Mouse (Mus musculus) cerebellum, adult (tissue): ENCODE measurements around the gene Zfp91.
"Not testable (repeated sequence)": the region's sequence is repeated elsewhere in the genome, so short reads cannot be mapped to it uniquely, and the experiment has no call there.

Source experiments
- ATAC-seq: cut with Nextera tagmentation; 2 replicates; pipeline ENCODE4 v1.9.2; 2017; ENCODE audit warnings: mild to moderate bottlenecking, moderate library complexity, mixed read lengths; ENCODE audit not compliant: insufficient number of reproducible peaks, low FRiP score, low TSS enrichment

Zfp91 gene

DNA sequence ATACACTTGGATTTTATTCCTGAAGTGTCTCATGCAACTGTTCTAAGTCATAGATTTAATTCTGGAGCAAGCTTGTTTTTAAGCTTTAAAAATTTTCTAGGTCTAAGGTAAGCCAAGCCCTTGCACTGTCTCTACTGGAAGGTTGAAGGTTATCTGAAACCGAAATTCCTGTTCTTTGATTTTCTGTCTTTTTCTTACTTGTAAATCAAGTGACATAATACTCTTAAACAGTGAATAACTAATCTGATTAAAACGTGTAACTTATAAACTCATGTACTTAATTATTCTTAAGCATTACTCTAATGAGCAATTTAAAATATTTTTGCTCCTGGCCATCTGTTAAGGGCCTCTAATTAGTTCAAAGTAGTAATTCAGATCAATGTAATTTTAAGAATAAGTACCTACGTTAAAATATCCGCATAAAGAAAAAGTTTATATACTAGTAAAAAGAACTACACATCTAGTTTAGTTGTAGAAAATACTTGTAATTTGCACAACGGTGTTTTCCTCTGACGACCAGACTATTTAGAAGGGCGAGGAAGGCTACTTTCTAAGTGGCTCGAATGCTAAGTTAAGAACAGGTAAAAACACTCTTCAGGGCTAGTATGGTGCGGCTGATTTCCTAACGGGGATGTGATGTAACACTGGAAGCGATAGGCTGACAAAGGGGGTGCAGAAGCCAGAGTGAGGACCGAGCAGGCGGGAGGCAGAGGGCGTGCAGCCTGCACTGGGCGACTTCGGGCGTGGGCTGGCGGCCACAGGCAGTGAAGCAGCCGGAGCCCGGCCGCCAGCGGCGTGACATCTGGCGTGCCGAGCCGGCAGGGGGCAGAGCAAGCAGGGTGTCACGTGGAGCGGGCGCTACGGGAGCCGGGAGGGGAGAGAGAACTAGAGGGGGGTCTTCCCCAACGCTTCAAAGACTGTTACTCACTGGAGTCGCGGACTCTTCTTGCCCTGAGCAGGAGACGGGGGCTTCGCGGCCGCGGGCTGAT is 1.6 kb downstream of the Zfp91 start:
- peak; percentile 36 for ATAC-seq

DNA sequence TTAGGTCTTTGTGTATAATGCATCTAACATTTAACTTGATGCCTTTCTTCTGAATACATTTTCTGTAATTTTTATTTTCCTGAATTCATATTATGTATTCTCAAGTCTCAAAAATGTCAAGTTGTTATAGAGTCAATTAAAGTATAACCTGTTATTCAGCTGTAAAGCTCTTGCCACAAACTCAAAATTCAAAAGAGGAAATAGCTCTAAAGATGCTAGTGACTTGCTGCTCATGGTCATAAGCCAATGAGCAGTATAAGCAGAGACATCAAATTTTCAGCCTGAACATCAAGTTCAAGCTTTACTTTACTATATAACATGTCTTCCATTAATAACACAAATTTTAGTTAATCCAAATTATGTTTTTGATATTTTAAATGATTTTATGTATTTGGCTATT is 3.6 kb downstream of the Zfp91 start:
- ATAC-seq = no peak

DNA sequence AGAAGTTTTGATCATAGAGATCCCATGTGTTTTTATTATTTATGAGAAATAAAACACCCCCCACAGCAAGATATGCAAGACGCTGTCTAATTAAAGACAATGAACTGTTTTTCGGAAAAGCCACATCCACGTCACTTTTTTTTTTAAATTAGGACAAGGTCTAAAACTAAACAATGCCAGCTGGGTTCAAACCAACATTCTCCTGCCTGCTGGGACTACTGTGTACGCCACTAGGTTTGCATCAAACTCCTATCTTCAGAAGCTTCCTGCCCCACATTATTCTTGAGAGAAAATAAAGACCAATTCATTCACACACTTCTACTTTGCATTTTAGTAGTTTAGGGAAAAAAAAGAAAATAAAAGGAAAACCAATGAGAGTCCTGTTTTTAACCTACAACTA is 8.2 kb downstream of the Zfp91 start:
- no peak for ATAC-seq

DNA sequence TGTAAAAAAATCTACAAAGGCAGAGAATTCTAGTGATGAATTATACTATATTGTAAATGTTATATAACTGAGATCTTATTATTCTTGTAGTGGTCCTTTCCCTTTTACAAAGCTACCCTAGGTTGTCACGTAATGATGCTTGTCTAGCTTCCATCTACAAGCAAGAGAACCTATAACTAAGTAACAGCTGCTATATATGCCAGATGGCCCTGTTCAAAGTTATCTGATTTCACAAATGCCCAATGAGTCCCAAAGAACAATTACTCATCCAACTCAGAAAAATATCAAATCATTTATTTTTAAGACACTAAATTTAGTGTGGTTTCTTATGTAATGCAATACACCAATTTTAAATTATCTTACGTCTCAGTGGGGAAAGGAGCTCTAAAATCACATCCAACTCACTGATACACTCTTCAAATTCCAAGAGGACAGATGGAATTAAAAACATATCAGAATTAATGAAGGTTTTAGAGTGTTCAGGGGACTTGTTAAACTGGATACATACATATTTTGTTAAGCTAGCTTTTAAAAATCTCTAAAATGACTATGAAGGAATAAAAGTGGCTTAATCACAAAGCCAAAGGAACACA is 9.0 kb downstream of the Zfp91 start:
- no peak for ATAC-seq

DNA sequence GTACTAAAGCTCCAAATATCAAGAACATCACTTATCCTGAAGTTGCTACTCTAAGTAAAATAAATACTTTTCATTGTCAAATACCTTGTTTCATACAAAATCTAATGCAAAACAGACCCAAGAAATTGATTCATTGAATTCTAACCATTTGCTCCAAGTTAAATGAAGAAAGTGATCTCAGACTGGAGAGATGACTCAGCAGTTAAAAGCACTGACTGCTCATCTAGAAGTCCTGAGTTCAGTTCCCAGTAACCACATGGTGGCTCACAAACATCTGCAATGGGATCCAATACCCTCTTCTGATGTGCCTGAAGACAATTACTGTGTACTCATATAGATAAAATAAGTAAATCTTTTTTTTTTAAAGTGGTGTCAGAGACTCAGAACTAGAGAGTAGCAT is 15.5 kb downstream of the Zfp91 start:
- no peak for ATAC-seq

DNA sequence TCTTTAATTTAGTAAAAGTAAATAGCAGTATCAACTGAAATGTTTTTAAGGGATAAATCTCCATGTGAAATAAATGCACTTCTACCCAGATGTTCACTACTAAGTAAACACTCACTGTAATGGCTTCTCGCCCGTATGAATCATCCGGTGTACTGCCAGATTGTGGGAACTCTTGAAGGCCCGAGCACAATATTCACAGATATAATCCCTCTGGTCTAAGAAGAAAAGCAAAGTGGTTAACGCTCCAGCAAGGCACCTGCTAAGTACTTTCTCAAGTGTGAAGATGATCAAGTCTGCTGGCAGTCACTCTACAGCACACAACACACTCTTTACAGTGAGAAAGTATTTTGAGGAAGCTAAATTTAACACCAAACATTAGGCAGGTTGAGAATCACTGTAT is 25.0 kb downstream of the Zfp91 start:
- ATAC-seq = no peak

DNA sequence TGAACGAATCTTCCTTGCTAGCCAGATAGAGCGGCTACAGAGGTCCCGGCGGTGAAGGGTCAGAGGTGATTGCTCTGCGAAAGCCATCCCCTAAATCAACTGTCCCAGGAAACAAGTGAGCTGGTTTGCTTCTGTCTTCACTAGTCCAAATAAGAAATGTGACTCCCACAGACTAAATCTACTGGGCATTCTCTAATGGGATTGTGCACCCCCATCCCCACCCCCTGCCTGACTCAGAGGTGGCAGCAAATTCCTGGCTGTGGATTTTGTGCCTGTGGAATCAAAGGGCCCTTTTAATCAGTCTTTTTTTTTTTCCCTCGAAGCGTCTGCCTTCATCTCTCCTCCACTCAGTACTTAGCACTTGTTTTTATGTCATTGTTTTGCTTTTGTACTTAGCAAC is 30.6 kb downstream of the Zfp91 start, which contains the start of gene Cntf:
Gene Cntf, minus strand, starts transcription at position 325 of the 400 bp plus-strand sequence.
- no peak for ATAC-seq

DNA sequence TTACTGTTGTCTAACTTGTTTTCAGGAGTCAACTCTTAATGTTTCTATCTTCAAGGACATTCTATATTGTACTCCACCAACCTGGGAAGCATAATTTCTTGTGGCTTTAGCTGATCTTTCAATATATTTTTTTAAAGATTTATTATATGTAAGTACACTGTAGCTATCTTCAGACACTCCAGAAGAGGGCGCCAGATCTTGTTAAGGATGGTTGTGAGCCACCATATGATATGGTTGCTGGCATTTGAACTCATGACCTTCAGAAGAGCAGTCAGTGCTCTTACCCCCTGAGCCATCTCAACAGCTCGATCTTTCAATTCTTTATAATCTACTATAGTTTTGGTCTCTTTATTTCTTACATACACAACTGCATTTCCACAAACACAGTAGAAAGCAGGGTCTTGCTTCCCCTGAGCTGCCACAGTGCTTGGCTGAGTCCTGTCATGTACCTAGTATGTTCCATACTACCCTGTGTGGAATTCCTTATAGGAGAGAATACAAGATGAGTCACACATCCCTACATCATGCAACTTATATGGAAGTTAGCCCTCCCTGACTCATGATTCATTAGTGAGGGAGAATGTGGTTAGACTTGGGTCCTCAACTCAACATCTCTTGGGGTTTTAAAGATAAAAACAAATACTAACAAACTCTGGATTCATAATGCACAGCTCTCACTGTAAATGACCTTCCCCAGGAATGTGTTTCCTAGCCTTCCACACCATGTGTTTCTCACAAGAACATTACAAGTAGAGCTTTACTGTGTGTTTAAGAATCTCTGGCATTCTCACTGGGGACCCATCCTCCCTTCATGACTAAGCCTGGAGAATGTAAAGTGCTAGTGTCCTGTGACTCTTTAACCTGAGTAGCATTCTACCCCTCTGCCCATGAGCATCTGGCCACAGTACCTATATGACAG is 33.5 kb downstream of the Zfp91 start:
- no peak for ATAC-seq

DNA sequence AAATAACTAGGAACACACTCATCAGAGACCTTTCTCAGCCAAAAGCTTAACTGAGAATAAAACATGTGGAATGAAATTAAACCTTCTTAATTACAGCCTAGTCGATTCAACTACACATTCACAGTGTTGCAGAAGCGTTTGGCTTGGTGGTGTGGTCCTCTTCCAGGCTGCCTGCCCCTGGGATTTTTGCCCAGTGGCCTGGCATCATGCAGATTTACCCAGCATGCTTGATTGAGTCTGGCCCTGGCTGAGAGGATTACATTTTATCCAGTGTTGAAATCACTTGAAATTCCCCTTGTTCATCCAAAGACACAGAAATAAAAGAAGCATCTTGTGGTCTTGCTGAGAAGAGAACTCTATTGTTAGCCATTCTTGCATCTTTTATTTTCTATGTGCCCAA is 36.3 kb downstream of the Zfp91 start:
- ATAC-seq = peak; percentile 85

DNA sequence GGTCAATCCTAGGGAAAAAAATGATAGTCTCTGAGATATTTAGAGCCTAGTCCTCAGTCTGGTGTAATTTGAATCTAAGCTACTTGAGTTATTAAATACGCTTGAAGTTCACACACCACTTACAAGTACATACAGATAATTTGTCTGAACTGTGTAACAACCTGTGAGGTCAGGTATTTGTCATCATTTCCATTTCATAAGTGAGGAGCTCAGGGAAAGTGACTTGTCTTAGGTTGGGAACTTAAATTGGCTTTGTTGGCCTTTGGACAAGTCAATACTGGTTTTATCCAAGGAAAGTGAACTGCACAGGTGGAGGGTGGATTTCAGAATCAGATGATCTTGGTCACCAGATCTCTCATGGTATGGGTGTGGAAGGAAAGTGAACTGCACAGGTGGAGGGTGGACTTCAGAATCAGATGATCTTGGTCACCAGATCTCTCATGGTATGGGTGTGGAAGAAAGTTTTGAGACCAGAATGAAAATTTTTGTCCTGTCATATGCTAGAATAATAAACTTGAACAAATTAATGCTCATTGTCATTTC is 36.9 kb downstream of the Zfp91 start:
- no peak for ATAC-seq

DNA sequence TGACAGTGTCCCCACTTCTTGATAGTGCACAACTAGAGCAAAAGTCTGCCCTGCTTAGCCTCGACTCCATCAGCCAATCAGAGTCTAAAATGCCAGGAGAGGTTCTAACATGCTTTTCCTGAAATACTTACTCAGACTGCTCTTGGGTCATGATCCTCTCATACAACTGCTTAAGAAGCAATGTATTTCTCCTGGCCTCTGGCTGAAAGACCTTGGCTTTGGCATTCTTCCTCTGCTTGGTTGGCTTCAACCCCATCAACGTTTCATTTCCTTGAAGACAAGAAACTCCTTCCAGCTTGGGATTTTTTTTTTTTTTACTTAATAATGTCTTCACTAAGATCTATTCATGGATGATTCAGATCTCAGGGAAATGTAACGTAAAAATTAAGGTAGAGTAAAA is 39.6 kb downstream of the Zfp91 start:
- no peak for ATAC-seq

DNA sequence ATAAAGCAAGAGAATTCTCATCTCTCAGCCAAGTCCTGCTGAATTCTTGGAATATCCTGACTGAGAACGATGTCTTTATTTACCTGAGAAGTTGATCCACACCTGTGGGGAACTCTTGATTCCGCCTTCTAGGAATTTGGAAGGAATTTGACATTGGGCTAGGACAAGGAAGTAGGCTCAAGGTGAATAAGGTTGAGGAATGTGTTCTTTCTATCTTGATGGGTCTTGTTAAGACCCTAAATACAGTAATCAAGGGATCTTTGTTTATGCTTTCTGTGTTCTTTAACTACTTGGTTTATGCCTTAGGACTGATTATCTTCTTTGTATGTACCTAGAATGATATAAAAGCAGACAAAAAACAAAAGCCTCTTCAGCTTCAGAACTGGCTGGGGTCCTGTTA is 64.0 kb downstream of the Zfp91 start:
- no peak for ATAC-seq

DNA sequence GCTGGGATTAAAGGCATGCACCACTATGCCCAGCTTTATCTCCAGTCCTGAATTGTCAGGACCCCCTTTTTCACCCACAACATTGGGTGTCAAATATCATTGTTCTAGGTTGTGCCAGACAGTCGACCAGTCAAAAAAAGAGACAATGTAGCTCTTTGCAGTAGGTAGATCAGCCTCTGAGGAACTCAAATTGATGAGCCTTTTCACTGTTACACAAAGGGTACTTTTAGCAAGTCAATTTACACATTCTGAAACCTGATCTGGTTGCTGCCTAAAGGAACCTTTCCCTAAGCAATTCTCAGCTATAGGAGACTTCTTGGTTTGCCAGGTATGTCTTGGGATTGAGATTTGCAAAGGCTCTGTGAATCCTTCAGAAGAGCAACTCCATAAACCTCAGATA is 64.9 kb downstream of the Zfp91 start:
- no peak for ATAC-seq

DNA sequence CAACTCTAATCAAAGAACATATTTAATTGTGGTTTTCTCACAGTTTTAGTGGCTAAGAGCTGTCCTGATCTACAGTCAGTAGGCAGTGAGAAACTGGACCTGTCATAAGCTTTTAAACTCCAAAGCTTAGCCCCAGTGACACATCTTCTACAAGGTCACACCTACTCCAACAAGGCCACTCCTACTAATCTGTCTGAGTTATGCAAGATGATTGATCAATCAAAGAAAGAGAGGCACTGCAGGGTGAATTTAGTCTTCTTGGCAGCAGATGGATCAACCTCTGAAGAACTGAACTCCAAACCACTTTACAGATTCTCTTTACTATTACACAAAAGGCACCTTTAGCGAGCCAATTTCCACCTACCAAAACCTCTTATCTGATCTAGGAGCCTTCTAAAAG is 70.1 kb downstream of the Zfp91 start:
- ATAC-seq = no peak

DNA sequence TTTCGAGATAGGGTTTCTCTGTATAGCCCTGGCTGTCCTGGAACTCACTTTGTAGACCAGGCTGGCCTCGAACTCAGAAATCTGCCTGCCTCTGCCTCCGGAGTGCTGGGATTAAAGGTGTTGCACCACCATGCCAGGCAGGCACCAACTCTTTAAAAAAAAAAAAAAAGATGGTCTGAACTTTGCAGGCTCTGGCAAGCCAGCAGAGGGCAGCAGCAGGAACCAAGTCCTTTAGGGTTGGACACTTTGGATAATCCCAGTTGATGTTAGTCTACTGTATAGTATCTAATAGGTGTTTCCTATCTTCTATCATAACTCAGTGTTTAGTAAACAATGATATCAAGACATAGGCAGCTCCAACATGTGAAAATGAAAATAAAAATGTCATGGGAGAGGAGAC is 73.6 kb downstream of the Zfp91 start:
- no peak for ATAC-seq

DNA sequence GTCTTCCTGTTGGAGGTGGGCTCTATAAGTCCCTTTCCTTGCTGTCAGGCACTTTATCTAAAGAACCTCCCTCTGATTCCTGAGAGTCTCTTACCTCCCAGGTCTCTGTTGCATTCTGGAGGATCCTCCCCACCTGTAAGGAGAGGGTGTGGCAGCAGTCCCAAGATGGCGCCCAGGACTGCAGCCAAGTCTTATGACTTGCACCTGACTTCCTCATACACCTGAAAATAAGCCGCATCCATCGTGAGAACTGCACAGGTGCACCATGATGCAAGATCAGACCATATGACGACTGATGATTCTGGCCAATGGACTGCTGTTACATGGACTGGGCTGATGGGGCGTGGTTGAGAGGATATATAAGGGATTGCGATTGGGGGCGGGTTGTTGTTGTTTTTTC is 74.3 kb downstream of the Zfp91 start:
- ATAC-seq = not testable (repeated sequence)

DNA sequence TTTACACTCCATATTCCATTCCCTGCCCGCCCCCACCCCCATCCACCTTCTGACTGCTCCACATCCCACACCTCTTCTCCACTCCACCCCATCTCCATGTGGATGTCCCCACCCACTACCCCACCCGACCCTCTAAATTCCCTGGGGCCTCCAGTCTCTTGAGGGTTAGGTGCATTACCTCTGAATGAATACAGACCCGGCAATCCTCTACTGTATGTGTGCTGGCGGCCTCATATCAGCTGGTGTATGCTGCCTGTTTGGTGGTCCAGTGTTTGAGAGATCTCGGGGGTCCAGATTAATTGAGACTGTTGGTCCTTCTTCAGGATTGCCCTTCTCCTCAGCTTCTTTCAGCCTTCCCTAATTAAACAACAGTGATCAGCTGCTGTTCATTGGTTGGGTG is 75.0 kb downstream of the Zfp91 start:
- not testable (repeated sequence) for ATAC-seq

DNA sequence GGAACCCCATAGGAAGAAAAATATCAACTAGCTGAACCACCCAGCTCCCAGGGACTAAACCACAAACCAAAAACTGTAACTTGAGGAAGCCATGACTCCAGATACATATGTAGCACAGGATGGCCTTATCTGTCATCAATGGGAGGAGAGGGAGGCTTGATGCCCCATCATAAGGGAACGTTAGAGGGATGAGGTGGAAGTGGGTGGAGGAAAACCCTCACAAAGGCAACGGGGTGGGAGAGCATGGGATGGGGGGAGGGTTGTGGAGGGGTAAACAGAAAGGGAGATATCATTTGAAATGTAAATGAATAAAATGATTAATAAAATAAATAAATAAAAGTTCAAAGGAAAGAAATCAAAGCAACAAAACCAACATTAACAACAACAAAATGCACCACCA is 75.5 kb downstream of the Zfp91 start:
- ATAC-seq = no peak

DNA sequence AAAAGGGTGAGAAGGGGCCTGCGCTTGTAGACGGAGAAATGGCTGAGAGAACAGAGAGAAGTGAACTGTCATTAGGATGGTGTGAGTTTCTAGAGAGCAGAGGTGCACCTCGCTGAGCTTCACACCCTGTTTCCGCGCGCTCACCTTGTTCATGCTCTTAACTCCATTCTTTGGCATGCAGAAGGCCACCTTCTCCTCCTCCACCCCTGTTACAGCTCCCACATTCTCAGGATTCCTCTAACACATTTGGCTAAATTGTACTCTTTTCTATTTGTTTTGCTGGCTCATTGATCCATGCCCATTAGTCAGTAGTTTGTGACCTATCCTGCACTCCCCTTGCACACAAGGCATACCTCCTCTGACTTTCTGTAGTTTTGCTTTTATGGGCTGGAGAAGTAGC is 76.7 kb downstream of the Zfp91 start:
- ATAC-seq = no peak
